Mouse (Mus musculus) forebrain, embryonic 11.5 days (tissue): Measurements from ENCODE around the gene Gmeb2. TPM values are rescaled to one million over a fixed set of nuclear protein-coding genes. Genes with fewer than 3 reads are reported as not detected.

Experiments used
- ATAC-seq: fragments of 200-750 bp; cut with Nextera tagmentation; replicated peaks from 2 replicates; pipeline ENCODE4 v1.8.0; 2017; ENCODE audit warnings: moderate TSS enrichment; ENCODE audit not compliant: low FRiP score
- DNase-seq: peaks from one replicate; pipeline ENCODE4 v3.0.0-alpha.2; 2017; ENCODE audit warnings: low spot score
- H3K27ac ChIP-seq: fragments of 300-500 bp; sonication (generic); 2 replicates; pipeline ENCODE4 v1.5.1; 2014; ENCODE audit warnings: low read depth, low read length
- H3K27me3 ChIP-seq: fragments of 300-500 bp; sonication (generic); 2 replicates; pipeline ENCODE4 v1.6.1; 2014; ENCODE audit warnings: mild to moderate bottlenecking, low read length, mixed read lengths; ENCODE audit not compliant: control insufficient read depth, insufficient read depth
- H3K36me3 ChIP-seq: fragments of 300-500 bp; sonication (generic); 2 replicates; pipeline ENCODE4 v1.6.1; 2014; ENCODE audit warnings: mild to moderate bottlenecking, low read length, moderate library complexity, mixed read lengths; ENCODE audit not compliant: control insufficient read depth, insufficient read depth
- H3K4me1 ChIP-seq: fragments of 300-500 bp; sonication (generic); replicated peaks from 2 replicates; pipeline ENCODE4 v1.6.1; 2014; ENCODE audit warnings: low read length, mixed read lengths; ENCODE audit not compliant: control insufficient read depth, insufficient read depth
- H3K4me2 ChIP-seq: fragments of 300-500 bp; sonication (generic); 2 replicates; pipeline ENCODE4 v1.6.1; 2014; ENCODE audit warnings: low read depth, mild to moderate bottlenecking, low read length, moderate library complexity, mixed read lengths; ENCODE audit not compliant: severe bottlenecking
- H3K4me3 ChIP-seq: fragments of 300-500 bp; sonication (generic); 2 replicates; pipeline ENCODE4 v1.5.1; 2014; ENCODE audit warnings: low read depth, low read length
- H3K9ac ChIP-seq: fragments of 300-500 bp; sonication (generic); 2 replicates; pipeline ENCODE4 v1.6.1; 2014; ENCODE audit warnings: low read length
- H3K9me3 ChIP-seq: fragments of 300-500 bp; sonication (generic); 2 replicates; pipeline ENCODE4 v1.6.1; 2016; ENCODE audit warnings: low read length, mixed read lengths; ENCODE audit not compliant: control insufficient read depth
- WGBS: fragments of 180-500 bp; shearing (Covaris S2); extraction: QIAGEN DNeasy Blood & Tissue Kit; methylation state at CpG from one replicate; pipeline ENCODE4 v1.1.7; 2014; 5-methylcytosine and 5-hydroxymethylcytosine counted together
- polyA plus RNA-seq: library from polyadenylated mRNA; unstranded; fragments of >200 nt; fragmentation: Nextera tagmentation; extraction: Ambion mirVana; gene quantifications from 2 replicates; pipeline ENCODE4 v1.2.1, GENCODE M21; 2014

The Gmeb2 gene
- polyA plus RNA-seq, 1 experiment from 2014 or later, result 22.9 TPM

DNA sequence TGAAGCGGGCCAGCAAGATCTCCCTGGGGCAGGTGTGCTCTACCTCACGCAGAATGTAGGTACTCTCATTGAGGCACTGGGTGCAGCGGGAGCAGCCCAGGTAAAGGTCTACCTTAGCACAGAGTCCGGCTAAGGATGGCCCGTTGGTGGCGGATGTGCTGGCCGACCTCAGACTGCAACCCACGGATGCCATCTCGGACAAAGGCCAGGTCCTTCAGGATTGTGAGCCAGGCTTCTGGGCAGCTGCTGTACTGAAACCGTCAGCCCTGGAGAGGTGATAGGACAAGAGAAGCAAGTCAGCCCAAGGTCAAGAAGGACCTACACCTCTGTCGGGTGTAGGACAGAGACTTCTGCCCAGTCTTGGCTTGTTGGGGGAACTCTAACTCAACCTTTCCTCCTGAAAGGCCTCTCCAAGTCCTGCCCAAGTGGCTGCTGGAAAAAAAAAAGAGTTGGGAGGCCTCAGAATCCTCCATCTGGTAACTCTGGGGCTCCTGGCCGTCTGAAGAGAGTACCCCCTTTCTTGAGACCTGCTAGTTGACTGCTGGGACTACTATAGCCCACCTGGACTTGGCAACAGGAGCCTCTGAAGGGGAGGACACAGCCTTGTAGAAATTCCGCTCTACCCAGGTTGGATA lies 46.9 kb downstream of the Gmeb2 start:
- Histone ChIP-seq H3K4me3 (no peak overlapping the region), H3K4me2 (no peak overlapping the region), H3K9me3 (no peaks in the 10 kb centered on the region), H3K9ac (no peak overlapping the region), H3K27ac (no peak overlapping the region), H3K4me1 (no peaks in the 10 kb centered on the region; the same call in 1 of the 2 replicates), H3K36me3 (no peaks in the 10 kb centered on the region), H3K27me3 (no peaks in the 10 kb centered on the region)
- ATAC-seq (no peak), DNase-seq (no peak)
- 92% methylated on average over 13 of the region's 13 CpGs for WGBS

DNA sequence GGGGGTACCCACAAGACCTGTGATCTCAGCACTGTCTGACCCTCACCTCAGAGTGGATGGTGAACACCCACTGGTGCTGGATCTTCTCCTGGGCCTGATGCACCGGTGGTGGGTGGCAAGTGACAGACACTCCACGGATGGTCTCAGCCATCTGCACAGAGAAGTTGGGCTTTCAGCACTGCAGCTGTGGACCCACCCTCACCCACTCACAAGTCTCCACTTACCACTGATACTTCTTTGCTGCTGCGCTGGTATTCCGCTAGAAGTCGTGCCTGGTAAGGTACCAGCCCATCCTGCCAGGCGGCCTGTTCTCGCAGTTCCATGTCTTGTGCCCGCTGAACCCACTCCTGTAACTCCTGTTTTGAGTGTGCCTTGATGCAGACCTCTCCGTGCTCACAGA lies 48.6 kb downstream of the Gmeb2 start:
- 93% methylated on average over 9 of the region's 9 CpGs for WGBS
- Histone ChIP-seq H3K27me3 (no peaks in the 10 kb centered on the region), H3K9me3 (no peaks in the 10 kb centered on the region), H3K4me2 (no peak overlapping the region), H3K27ac (no peak overlapping the region), H3K36me3 (no peaks in the 10 kb centered on the region), H3K4me3 (no peak overlapping the region), H3K9ac (no peak overlapping the region), H3K4me1 (no peaks in the 10 kb centered on the region; the same call in 1 of the 2 replicates)
- DNase-seq, result no peak
- no peak for ATAC-seq

DNA sequence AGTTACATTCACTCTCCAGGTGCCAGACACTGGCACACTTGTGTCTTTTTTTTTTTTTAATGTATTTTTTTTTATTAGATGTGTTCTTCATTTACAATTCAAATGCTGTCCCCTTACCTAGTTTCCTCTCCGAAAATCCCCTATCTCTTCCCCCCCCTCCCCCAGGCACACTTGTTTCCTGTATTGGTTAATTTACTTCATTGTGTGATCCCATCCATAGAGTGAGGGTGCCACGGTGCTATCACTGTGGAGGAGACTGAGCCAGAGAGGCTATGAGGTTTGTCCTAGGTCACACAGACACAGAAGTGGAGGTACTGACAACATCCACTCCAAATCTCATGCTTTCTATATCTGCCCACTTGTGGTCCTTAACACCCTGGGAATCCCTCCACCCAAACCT lies 49.0 kb downstream of the Gmeb2 start:
- no peaks in the 10 kb centered on the region for H3K27me3 ChIP-seq
- no peaks in the 10 kb centered on the region; the same call in 1 of the 2 replicates for H3K4me1 ChIP-seq
- no peaks in the 10 kb centered on the region for H3K36me3 ChIP-seq
- WGBS, result 63% methylated on average over 2 of the region's 2 CpGs
- H3K4me3 ChIP-seq, result no peak overlapping the region
- ATAC-seq, result no peak
- DNase-seq, result no peak
- H3K9me3 ChIP-seq, result no peaks in the 10 kb centered on the region
- no peak overlapping the region for H3K4me2 ChIP-seq
- H3K27ac ChIP-seq, result no peak overlapping the region
- H3K9ac ChIP-seq, result no peak overlapping the region

DNA sequence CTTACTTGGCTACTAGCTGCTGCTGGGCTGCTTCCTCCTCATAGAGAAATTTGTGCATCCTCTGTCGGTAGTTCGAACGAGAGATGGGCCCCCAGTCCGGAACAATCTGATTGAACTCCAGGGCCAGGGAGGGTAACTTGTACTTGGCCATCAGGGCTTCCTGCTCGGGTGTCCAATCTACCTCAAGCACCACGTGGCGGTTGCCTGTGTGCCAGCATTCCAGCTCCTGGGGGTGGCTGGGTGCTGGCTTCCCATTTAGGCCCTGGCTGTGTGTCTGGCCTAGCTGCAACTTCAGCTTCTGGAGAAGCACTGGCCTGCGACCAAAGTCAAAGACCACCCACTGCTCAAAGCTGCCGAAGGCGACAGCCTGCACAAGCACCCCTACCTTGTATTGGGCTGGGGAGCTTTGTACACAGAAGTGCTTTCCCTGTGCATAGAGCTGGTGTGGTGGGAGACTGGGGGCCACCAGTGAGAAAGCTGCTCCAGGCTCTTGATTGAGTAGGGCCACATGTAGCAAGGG lies 49.7 kb downstream of the Gmeb2 start:
- no peaks in the 10 kb centered on the region for H3K27me3 ChIP-seq
- no peak overlapping the region for H3K27ac ChIP-seq
- no peaks in the 10 kb centered on the region; the same call in 1 of the 2 replicates for H3K4me1 ChIP-seq
- ATAC-seq (no peak), DNase-seq (no peak)
- no peak overlapping the region for H3K4me3 ChIP-seq
- 74% methylated on average over 10 of the region's 10 CpGs for WGBS
- no peaks in the 10 kb centered on the region for H3K36me3 ChIP-seq
- H3K9me3 ChIP-seq, result no peaks in the 10 kb centered on the region
- no peak overlapping the region for H3K4me2 ChIP-seq
- H3K9ac ChIP-seq, result no peak overlapping the region

DNA sequence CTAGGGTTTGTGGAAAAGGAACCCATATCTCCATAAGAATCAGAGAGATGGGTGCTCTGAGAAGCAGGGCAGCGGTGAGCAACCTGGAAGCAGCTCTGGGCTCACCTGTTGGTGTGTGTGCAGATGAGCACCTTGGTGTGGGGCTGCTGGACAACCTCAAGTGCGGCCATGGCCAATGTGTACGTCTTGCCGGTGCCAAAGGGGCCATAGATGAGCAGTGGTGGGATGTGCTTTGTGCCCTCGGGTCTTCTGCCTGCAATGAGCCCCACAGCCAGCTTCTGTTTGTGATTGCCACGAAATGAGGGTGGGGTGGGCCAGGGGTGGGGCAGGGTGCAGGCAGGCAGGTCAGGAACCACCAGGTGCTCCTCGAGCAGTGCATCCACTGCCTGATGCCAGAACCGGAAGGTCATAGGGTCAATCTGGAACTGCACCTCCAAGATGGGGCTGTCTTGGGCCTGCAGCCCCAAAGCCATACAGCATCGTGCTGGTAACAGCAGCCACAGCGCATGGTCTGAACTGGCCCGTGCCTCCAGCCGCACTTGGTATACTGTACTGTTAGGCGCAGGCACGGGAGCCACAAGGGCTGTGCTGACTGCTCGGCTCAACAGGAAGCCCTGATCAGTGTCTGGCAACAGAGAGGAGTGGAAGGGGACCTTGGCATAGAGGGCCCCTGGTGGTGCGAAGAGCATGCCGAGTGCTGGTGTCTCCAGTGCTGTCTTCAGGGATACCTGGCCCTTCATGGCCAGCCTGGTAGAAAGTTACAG lies 50.4 kb downstream of the Gmeb2 start:
- Histone ChIP-seq H3K4me2 (no peak overlapping the region), H3K4me1 (no peaks in the 10 kb centered on the region; the same call in 1 of the 2 replicates), H3K4me3 (no peak overlapping the region), H3K27ac (no peak overlapping the region), H3K27me3 (no peaks in the 10 kb centered on the region), H3K9me3 (no peaks in the 10 kb centered on the region), H3K9ac (no peak overlapping the region), H3K36me3 (no peaks in the 10 kb centered on the region)
- WGBS, result 92% methylated on average over 17 of the region's 17 CpGs
- ATAC-seq, result no peak
- DNase-seq, result no peak

GRCm38 (mm10) chr2:181235681-181236566 lies 51.9 kb downstream of the Gmeb2 start:
- Histone ChIP-seq H3K27ac (no peak overlapping the region), H3K36me3 (no peaks in the 10 kb centered on the region)

DNA sequence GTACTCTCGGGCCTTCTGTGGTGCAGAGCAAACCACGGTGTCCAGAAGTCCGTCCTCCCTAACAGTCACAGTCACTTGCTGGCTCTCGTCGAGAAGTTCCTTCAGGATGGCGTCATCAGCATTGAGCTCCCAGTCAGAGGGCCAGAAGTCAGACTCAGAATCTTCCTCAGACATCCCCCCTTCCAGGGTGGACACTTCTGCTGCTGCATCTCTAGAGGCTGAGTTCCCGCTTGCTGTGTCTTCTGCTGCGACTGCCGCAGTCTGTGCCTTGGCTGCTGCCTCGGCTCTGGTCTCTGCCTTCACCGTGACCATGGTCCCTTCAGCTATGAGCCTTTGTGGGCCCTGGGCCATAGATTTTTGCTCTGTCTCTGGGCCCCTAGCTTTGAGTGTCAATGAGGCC lies 53.2 kb downstream of the Gmeb2 start:
- no peaks in the 10 kb centered on the region for H3K27me3 ChIP-seq
- H3K4me2 ChIP-seq, result no peak overlapping the region
- no peak for DNase-seq
- H3K36me3 ChIP-seq, result no peaks in the 10 kb centered on the region
- H3K9ac ChIP-seq, result no peak overlapping the region
- H3K27ac ChIP-seq, result no peak overlapping the region
- WGBS, result 92% methylated on average over 11 of the region's 11 CpGs
- no peak overlapping the region for H3K4me3 ChIP-seq
- H3K4me1 ChIP-seq, result no peaks in the 10 kb centered on the region
- H3K9me3 ChIP-seq, result no peaks in the 10 kb centered on the region
- no peak for ATAC-seq

More at GRCm38 (mm10) chr2:181235681-181236566, 51.9 kb downstream of the Gmeb2 start:
- H3K4me2 ChIP-seq, result no peak overlapping the region
- no peaks in the 10 kb centered on the region for H3K27me3 ChIP-seq
- no peak overlapping the region for H3K4me3 ChIP-seq
- no peaks in the 10 kb centered on the region for H3K4me1 ChIP-seq
- WGBS, result 86% methylated on average over 23 of the region's 23 CpGs
- no peak for ATAC-seq
- no peak for DNase-seq
- H3K9ac ChIP-seq, result no peak overlapping the region
- no peaks in the 10 kb centered on the region for H3K9me3 ChIP-seq

DNA sequence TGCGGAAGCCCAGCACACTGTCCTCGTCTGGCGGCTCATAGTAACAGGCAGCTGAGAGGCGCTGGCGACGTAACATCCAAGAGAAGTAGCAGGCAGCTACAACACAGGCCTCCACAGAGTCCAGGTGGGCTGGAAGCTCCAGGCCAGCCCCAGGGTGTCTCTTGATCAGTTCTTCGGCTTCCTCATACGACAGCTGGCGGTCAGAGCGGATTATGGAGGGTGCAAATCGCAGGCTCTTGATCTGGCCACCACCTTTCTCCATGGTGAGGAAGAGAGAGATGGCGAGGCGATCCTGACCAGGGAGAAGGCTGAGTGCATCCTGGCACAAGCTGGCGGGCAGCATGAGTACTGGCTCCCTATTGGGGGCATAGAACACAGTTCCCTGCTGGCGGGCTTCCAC lies 54.4 kb downstream of the Gmeb2 start:
- no peak for DNase-seq
- WGBS, result 94% methylated on average over 15 of the region's 15 CpGs
- Histone ChIP-seq H3K4me2 (no peak overlapping the region), H3K9me3 (no peaks in the 10 kb centered on the region), H3K27ac (no peak overlapping the region), H3K27me3 (no peaks in the 10 kb centered on the region), H3K9ac (no peak overlapping the region), H3K36me3 (no peaks in the 10 kb centered on the region), H3K4me1 (no peaks in the 10 kb centered on the region), H3K4me3 (no peak overlapping the region)
- no peak for ATAC-seq
